Mouse (Mus musculus) cerebral cortex, adult 2 months (tissue): Measurements from ENCODE around the gene Arxes2.

Source experiments
- WGBS: fragments of 180-500 bp; shearing (Covaris S2); methylation state at CpG from one replicate; pipeline ENCODE4 v1.1.7; 2018; 5-methylcytosine and 5-hydroxymethylcytosine counted together

Gene Arxes2

GRCm38 (mm10) chrX:135993664-135994119 is at the start of gene Arxes2:
Gene Arxes2, plus strand, starts transcription at chrX:135993824.
- no CpG with 5 or more reads among the region's 39 CpGs for WGBS

GRCm38 (mm10) chrX:135948699-135949437 is 44.8 kb upstream of the Arxes2 start:
- WGBS, result 30% methylated on average over 1 of the region's 1 CpGs

GRCm38 (mm10) chrX:135956988-135957690 is 36.5 kb upstream of the Arxes2 start:
- WGBS, result 63% methylated on average over 1 of the region's 1 CpGs

GRCm38 (mm10) chrX:135957691-135958081 is 35.9 kb upstream of the Arxes2 start:
- WGBS, result 76% methylated on average over 2 of the region's 2 CpGs

- 87% methylated on average over 7 of the region's 7 CpGs for WGBS
These were observed 34.9 kb upstream of the Arxes2 start for GRCm38 (mm10) chrX:135958589-135959225.

GRCm38 (mm10) chrX:135959536-135959935 is 34.1 kb upstream of the Arxes2 start:
- 92% methylated on average over 4 of the region's 4 CpGs for WGBS

GRCm38 (mm10) chrX:135962342-135962741 is 31.3 kb upstream of the Arxes2 start:
- 75% methylated on average over 2 of the region's 2 CpGs for WGBS

- WGBS, result 34% methylated on average over 6 of the region's 6 CpGs
These were observed 30.5 kb upstream of the Arxes2 start for GRCm38 (mm10) chrX:135963130-135963529.

GRCm38 (mm10) chrX:135963629-135964028 is 30.0 kb upstream of the Arxes2 start:
- WGBS, result 2% methylated on average over 3 of the region's 3 CpGs

- 39% methylated on average over 10 of the region's 10 CpGs for WGBS
These were observed 19.8 kb upstream of the Arxes2 start for GRCm38 (mm10) chrX:135973597-135974423.

GRCm38 (mm10) chrX:135974424-135975225 is 19.0 kb upstream of the Arxes2 start:
- 29% methylated on average over 20 of the region's 20 CpGs for WGBS

- 7% methylated on average over 8 of the region's 8 CpGs for WGBS
These were observed 18.4 kb upstream of the Arxes2 start for GRCm38 (mm10) chrX:135975226-135975552.

GRCm38 (mm10) chrX:135984539-135985260 is 8.9 kb upstream of the Arxes2 start:
- 35% methylated on average over 6 of the region's 6 CpGs for WGBS

- WGBS, result 94% methylated on average over 3 of the region's 3 CpGs
These were observed 7.4 kb upstream of the Arxes2 start for GRCm38 (mm10) chrX:135986267-135986666.

- 90% methylated on average over 2 of the region's 2 CpGs for WGBS
These were observed 3.0 kb upstream of the Arxes2 start for GRCm38 (mm10) chrX:135990661-135991060.

- WGBS, result 63% methylated on average over 2 of the region's 3 CpGs
These were observed 431 bp upstream of the Arxes2 start for GRCm38 (mm10) chrX:135993192-135993594.

GRCm38 (mm10) chrX:136007199-136007843 is 13.7 kb downstream of the Arxes2 start:
- 49% methylated on average over 4 of the region's 5 CpGs for WGBS

- 42% methylated on average over 2 of the region's 2 CpGs for WGBS
These were observed 20.8 kb downstream of the Arxes2 start for GRCm38 (mm10) chrX:136014392-136014791.

- 62% methylated on average over 1 of the region's 1 CpGs for WGBS
These were observed 36.7 kb downstream of the Arxes2 start for GRCm38 (mm10) chrX:136030331-136030730.
